Mouse (Mus musculus) midbrain, embryonic 14.5 days (tissue): Measurements from ENCODE around the gene Ugt1a7c. TPM values are rescaled to one million over a fixed set of nuclear protein-coding genes. Genes with fewer than 3 reads are reported as not detected.

Experiments used
- ATAC-seq: fragments of 200-750 bp; cut with Nextera tagmentation; 2 replicates; pipeline ENCODE4 v1.8.0; 2017; ENCODE audit warnings: moderate number of reproducible peaks, moderate library complexity; ENCODE audit not compliant: low FRiP score, low TSS enrichment
- DNase-seq: peaks from one replicate; pipeline ENCODE4 v3.0.0-alpha.2; 2015
- H3K27ac ChIP-seq: fragments of 300-500 bp; sonication (generic); replicated peaks from 2 replicates; pipeline ENCODE4 v1.5.1; 2014; ENCODE audit warnings: mild to moderate bottlenecking, low read depth, low read length, moderate library complexity
- H3K27me3 ChIP-seq: fragments of 300-500 bp; sonication (generic); 2 replicates; pipeline ENCODE4 v1.6.1; 2014; ENCODE audit warnings: low read length, control low read depth, mixed read lengths; ENCODE audit not compliant: control insufficient read depth, insufficient read depth
- H3K36me3 ChIP-seq: fragments of 300-500 bp; sonication (generic); 2 replicates; pipeline ENCODE4 v1.6.1; 2014; ENCODE audit warnings: low read length, control low read depth; ENCODE audit not compliant: control insufficient read depth, insufficient read depth
- H3K4me1 ChIP-seq: fragments of 300-500 bp; sonication (generic); 2 replicates; pipeline ENCODE4 v1.6.1; 2014; ENCODE audit warnings: mild to moderate bottlenecking, antibody characterized with exemption, low read length, control low read depth; ENCODE audit not compliant: control insufficient read depth, insufficient read depth
- H3K4me2 ChIP-seq: fragments of 300-500 bp; sonication (generic); 2 replicates; pipeline ENCODE4 v1.6.1; 2014; ENCODE audit warnings: mild to moderate bottlenecking, low read length, moderate library complexity
- H3K4me3 ChIP-seq: fragments of 300-500 bp; sonication (generic); replicated peaks from 2 replicates; pipeline ENCODE4 v1.5.1; 2014; ENCODE audit warnings: low read depth, low read length
- H3K9ac ChIP-seq: fragments of 300-500 bp; sonication (generic); replicated peaks from 2 replicates; pipeline ENCODE4 v1.6.1; 2014; ENCODE audit warnings: mild to moderate bottlenecking, low read length, moderate library complexity
- H3K9me3 ChIP-seq: fragments of 300-500 bp; sonication (generic); 2 replicates; pipeline ENCODE4 v1.6.1; 2016; ENCODE audit warnings: low read length, control low read depth, mixed read lengths; ENCODE audit not compliant: control insufficient read depth
- WGBS: fragments of 180-500 bp; shearing (Covaris S2); extraction: QIAGEN DNeasy Blood & Tissue Kit; methylation state at CpG from one replicate; pipeline ENCODE4 v1.1.7; 2014; 5-methylcytosine and 5-hydroxymethylcytosine counted together
- polyA plus RNA-seq: library from polyadenylated mRNA; unstranded; fragments of >200 nt; fragmentation: Nextera tagmentation; extraction: Ambion mirVana; gene quantifications from 2 replicates; pipeline ENCODE4 v1.2.1, GENCODE M21; 2014

Gene Ugt1a7c
- polyA plus RNA-seq, 1 experiment from 2014 or later = 0.99 TPM

- no peak overlapping the region for H3K4me2 ChIP-seq
- H3K9ac ChIP-seq = no peak overlapping the region
- WGBS = 76% methylated on average over 6 of the region's 6 CpGs
- ATAC-seq = no peak
- H3K4me1 ChIP-seq = no peaks in the 10 kb centered on the region
- H3K9me3 ChIP-seq = peaks cover 88% of the 10 kb centered on the region
- H3K36me3 ChIP-seq = no peaks in the 10 kb centered on the region
- H3K27me3 ChIP-seq = no peaks in the 10 kb centered on the region
- H3K4me3 ChIP-seq = no peak overlapping the region
- no peak overlapping the region for H3K27ac ChIP-seq
- no peak for DNase-seq
Measured at GRCm38 (mm10) chr1:88253540-88253939, 158.7 kb downstream of the Ugt1a7c start.

- Histone ChIP-seq H3K4me1 (no peaks in the 10 kb centered on the region), H3K27ac (no peak overlapping the region), H3K9ac (no peak overlapping the region), H3K9me3 (peaks cover 74% of the 10 kb centered on the region), H3K27me3 (no peaks in the 10 kb centered on the region), H3K4me2 (no peak overlapping the region), H3K4me3 (no peak overlapping the region), H3K36me3 (peaks cover 6% of the 10 kb centered on the region)
- DNase-seq (no peak), ATAC-seq (peak; percentile 7; the same call in 1 of the 2 replicates)
- 88% methylated on average over 12 of the region's 12 CpGs for WGBS
Measured at GRCm38 (mm10) chr1:88254793-88255465, 160.1 kb downstream of the Ugt1a7c start.

GRCm38 (mm10) chr1:88255466-88255857 is 160.6 kb downstream of the Ugt1a7c start:
- H3K4me2 ChIP-seq = no peak overlapping the region
- H3K27ac ChIP-seq = no peak overlapping the region
- no peaks in the 10 kb centered on the region for H3K27me3 ChIP-seq
- peaks cover 69% of the 10 kb centered on the region for H3K9me3 ChIP-seq
- H3K9ac ChIP-seq = no peak overlapping the region
- DNase-seq (no peak), ATAC-seq (peak; percentile 2; the same call in 1 of the 2 replicates)
- 56% methylated on average over 2 of the region's 2 CpGs for WGBS
- peaks cover 11% of the 10 kb centered on the region for H3K36me3 ChIP-seq
- H3K4me1 ChIP-seq = no peaks in the 10 kb centered on the region
- H3K4me3 ChIP-seq = no peak overlapping the region

- Histone ChIP-seq H3K36me3 (peaks cover 18% of the 10 kb centered on the region), H3K9ac (no peak overlapping the region), H3K4me1 (no peaks in the 10 kb centered on the region), H3K27ac (no peak overlapping the region), H3K4me2 (no peak overlapping the region), H3K4me3 (no peak overlapping the region), H3K9me3 (peaks cover 62% of the 10 kb centered on the region), H3K27me3 (no peaks in the 10 kb centered on the region)
- ATAC-seq = no peak; the same call in 1 of the 2 replicates
- DNase-seq = no peak
- 79% methylated on average over 13 of the region's 13 CpGs for WGBS
Measured at GRCm38 (mm10) chr1:88255989-88256754, 161.3 kb downstream of the Ugt1a7c start.

GRCm38 (mm10) chr1:88256886-88257663 is 162.2 kb downstream of the Ugt1a7c start:
- WGBS = 81% methylated on average over 10 of the region's 10 CpGs
- Histone ChIP-seq H3K36me3 (peaks cover 27% of the 10 kb centered on the region), H3K4me3 (no peak overlapping the region), H3K27ac (no peak overlapping the region), H3K4me2 (no peak overlapping the region), H3K4me1 (no peaks in the 10 kb centered on the region), H3K9me3 (peaks cover 56% of the 10 kb centered on the region), H3K27me3 (no peaks in the 10 kb centered on the region), H3K9ac (no peak overlapping the region)
- no peak for DNase-seq
- ATAC-seq = no peak

- DNase-seq (no peak), ATAC-seq (no peak)
- Histone ChIP-seq H3K27ac (no peak overlapping the region), H3K4me3 (no peak overlapping the region), H3K9me3 (peaks cover 50% of the 10 kb centered on the region), H3K27me3 (no peaks in the 10 kb centered on the region), H3K4me2 (no peak overlapping the region), H3K36me3 (peaks cover 33% of the 10 kb centered on the region), H3K9ac (no peak overlapping the region), H3K4me1 (no peaks in the 10 kb centered on the region)
- WGBS = 79% methylated on average over 6 of the region's 6 CpGs
Measured at GRCm38 (mm10) chr1:88257681-88258080, 162.8 kb downstream of the Ugt1a7c start.

- DNase-seq = no peak
- Histone ChIP-seq H3K9me3 (peaks cover 43% of the 10 kb centered on the region), H3K27me3 (no peaks in the 10 kb centered on the region), H3K9ac (no peak overlapping the region), H3K4me3 (no peak overlapping the region), H3K36me3 (peaks cover 40% of the 10 kb centered on the region), H3K4me2 (no peak overlapping the region), H3K4me1 (no peaks in the 10 kb centered on the region), H3K27ac (no peak overlapping the region)
- no peak for ATAC-seq
- 69% methylated on average over 6 of the region's 6 CpGs for WGBS
Measured at GRCm38 (mm10) chr1:88258361-88258760, 163.5 kb downstream of the Ugt1a7c start.

- H3K4me2 ChIP-seq = no peak overlapping the region
- peaks cover 47% of the 10 kb centered on the region for H3K36me3 ChIP-seq
- no peak overlapping the region for H3K27ac ChIP-seq
- ATAC-seq (no peak), DNase-seq (no peak)
- no peak overlapping the region for H3K4me3 ChIP-seq
- 82% methylated on average over 8 of the region's 8 CpGs for WGBS
- H3K9me3 ChIP-seq = peaks cover 36% of the 10 kb centered on the region
- H3K27me3 ChIP-seq = no peaks in the 10 kb centered on the region
- no peak overlapping the region for H3K9ac ChIP-seq
- no peaks in the 10 kb centered on the region for H3K4me1 ChIP-seq
Measured at GRCm38 (mm10) chr1:88258881-88259642, 164.2 kb downstream of the Ugt1a7c start.
